Mouse (Mus musculus): ENCODE measurements around the gene Mapk14. TPM values are rescaled to one million over a fixed set of nuclear protein-coding genes. Genes with fewer than 3 reads are reported as not detected.

Gene Mapk14
- polyA plus RNA-seq, 1 experiment from 2014 or later = 40.7 TPM

DNA sequence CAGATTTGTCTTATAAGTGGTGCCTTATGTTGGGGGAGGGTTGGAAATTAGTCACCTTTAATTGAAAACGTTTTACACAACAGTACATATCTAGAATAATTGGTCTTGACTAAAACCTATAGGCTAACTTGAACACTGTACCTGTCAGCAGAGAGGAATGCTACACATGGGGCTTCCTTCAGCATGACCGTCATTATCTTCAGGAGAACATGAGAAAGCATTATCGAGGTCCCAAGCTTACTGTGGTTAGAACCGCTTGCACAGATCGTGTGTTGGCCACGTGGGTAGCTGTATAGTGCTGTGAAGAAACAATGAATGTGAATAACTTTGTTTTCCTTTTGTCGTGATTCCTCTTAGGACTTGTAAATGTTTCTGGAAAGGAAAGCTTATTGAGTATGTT, 8.7 kb downstream of the Mapk14 start:
- H3K4me3 ChIP-seq (replicated peaks) = no peak overlapping the region
- H3K9me3 ChIP-seq = no peaks in the 10 kb centered on the region
- WGBS = 80% methylated on average over 7 of the region's 7 CpGs
- H3K36me3 ChIP-seq = no peaks in the 10 kb centered on the region
- no peak overlapping the region for H3K27ac ChIP-seq
- no peaks in the 10 kb centered on the region for H3K27me3 ChIP-seq (replicated peaks)
- H3K4me1 ChIP-seq = peaks cover 28% of the 10 kb centered on the region
- H3K9ac ChIP-seq = no peak overlapping the region
- no peak for ATAC-seq (ENCODE audit: insufficient read depth, low FRiP score, low read depth)
- H3K4me2 ChIP-seq = no peak overlapping the region

DNA sequence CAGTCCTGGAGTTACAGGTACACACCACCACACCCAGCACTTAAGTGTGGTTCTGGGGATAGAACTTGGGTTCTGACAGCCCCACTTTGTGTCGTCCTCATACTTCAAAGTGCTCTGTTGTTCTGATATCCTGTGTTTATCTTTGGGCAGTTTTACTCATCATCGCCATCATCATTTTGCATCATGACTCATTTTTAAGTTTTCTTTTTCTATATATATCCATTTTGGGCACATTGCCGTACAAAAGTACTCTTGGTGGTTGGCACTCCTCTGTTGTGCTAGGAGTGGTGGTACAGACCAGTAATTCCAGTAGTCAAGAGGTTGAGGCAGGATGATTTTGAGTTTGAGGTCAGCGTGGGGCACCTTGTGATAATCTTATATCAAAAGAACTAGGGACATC, 10.0 kb downstream of the Mapk14 start:
- no peaks in the 10 kb centered on the region for H3K27me3 ChIP-seq (replicated peaks)
- peaks cover 24% of the 10 kb centered on the region for H3K4me1 ChIP-seq
- H3K36me3 ChIP-seq = no peaks in the 10 kb centered on the region
- no peak overlapping the region for H3K9ac ChIP-seq
- no peak overlapping the region for H3K4me2 ChIP-seq
- 89% methylated on average over 4 of the region's 4 CpGs for WGBS
- H3K4me3 ChIP-seq (replicated peaks) = no peak overlapping the region
- H3K9me3 ChIP-seq = no peaks in the 10 kb centered on the region
- H3K27ac ChIP-seq = no peak overlapping the region
- ATAC-seq (ENCODE audit: insufficient read depth, low FRiP score, low read depth) = no peak

DNA sequence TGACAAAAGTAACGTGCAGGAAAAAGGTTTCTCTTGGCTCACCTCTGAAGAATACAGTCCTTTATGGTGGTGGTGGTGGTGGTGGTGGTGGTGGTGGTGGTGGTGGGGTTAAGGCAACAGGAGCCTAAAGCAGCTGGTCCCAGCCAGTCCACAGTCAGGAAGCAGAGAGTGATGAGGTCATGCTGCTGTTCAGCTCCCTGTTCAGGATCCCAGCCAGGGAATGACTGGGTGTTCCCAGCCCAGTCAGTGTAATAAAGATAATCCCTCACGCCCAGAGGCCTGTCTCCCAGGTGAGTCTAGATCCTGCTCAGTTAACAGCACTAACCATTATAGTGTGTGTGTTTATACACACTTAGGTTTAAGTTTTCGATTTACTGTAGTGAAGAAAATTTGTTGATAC, 10.6 kb downstream of the Mapk14 start:
- Histone ChIP-seq H3K9ac (no peak overlapping the region), H3K4me2 (no peak overlapping the region), H3K4me3 (replicated peaks) (no peak overlapping the region), H3K27ac (no peak overlapping the region), H3K4me1 (peaks cover 18% of the 10 kb centered on the region), H3K27me3 (replicated peaks) (no peaks in the 10 kb centered on the region), H3K9me3 (no peaks in the 10 kb centered on the region), H3K36me3 (no peaks in the 10 kb centered on the region)
- WGBS = 65% methylated on average over 3 of the region's 3 CpGs
- ATAC-seq (ENCODE audit: insufficient read depth, low FRiP score, low read depth) = no peak

DNA sequence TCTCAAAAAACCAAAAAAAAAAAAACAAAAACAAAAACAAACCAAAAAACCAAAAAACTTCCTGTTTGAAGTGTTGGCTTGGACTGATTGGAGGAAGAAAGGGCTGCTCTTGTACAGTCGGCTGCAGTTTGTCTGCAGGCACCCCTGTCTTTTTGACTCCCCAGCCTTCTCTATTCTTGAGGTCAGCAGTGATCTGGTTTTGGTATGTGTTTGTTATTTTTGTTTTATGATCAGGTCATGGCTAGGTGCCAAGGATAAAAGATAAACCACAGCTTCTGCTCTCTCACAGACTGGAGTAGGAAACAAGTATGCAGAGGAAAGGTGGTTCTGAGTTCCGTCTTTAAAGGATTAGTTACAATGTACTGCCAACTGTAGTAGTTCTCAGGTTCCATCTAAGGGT, 11.5 kb downstream of the Mapk14 start:
- H3K9me3 ChIP-seq = no peaks in the 10 kb centered on the region
- no peaks in the 10 kb centered on the region for H3K27me3 ChIP-seq (replicated peaks)
- H3K27ac ChIP-seq = no peak overlapping the region
- H3K4me2 ChIP-seq = no peak overlapping the region
- ATAC-seq (ENCODE audit: insufficient read depth, low FRiP score, low read depth) = no peak
- no peak overlapping the region for H3K4me3 ChIP-seq (replicated peaks)
- peaks cover 9% of the 10 kb centered on the region for H3K4me1 ChIP-seq
- no peaks in the 10 kb centered on the region for H3K36me3 ChIP-seq
- 50% methylated on average over 2 of the region's 2 CpGs for WGBS
- no peak overlapping the region for H3K9ac ChIP-seq

DNA sequence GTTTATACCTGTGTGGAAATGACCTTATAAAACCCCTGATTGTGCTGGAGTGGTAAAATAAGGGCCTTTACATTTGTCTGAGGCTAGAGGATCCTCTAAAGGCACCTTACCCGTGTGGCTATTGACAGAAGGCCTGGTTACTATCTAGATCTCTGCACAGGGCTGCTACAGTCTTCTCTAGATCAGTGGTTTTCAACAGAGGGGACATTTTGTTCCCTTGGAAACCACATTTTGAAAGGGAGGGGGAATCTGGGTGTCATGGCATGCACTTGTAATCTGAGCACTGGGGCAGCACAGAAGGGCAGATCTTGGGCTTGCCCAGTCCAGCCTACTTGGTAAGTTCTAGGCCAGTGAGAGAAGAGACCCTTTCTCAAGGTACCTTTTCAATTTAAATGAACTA, 15.6 kb downstream of the Mapk14 start:
- ATAC-seq (ENCODE audit: insufficient read depth, low FRiP score, low read depth) = no peak
- Histone ChIP-seq H3K9ac (no peak overlapping the region), H3K4me2 (no peak overlapping the region), H3K27ac (no peak overlapping the region), H3K36me3 (no peaks in the 10 kb centered on the region), H3K27me3 (replicated peaks) (no peaks in the 10 kb centered on the region), H3K4me1 (peaks cover 7% of the 10 kb centered on the region; the same call in 1 of the 2 replicates), H3K4me3 (replicated peaks) (no peak overlapping the region), H3K9me3 (no peaks in the 10 kb centered on the region)
- WGBS = 25% methylated on average over 1 of the region's 1 CpGs

DNA sequence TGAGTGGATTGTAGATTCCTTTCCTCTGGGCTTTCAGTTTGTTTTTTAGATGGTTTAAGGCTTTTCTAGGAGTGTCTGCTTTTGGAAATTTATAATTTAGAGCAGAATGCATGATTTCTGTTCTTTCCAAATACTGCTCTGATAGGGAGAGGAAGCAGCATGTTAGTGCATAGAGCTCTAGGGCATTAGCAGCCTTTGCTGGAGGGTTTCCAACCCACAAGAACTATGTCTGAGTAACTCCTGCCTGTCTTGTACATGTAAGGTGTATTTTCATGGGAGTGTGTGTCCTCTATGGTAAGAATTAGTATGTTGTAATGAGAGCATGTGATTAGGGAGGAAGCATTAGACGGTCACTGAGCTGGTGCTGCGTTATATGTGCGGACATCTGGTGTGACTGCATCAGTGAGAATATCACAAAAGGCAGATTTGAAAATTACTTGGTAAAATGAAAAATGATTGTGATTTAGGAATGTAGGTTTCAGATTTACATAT, 16.1 kb downstream of the Mapk14 start:
- H3K27me3 ChIP-seq (replicated peaks) = no peaks in the 10 kb centered on the region
- no peaks in the 10 kb centered on the region for H3K9me3 ChIP-seq
- WGBS = 90% methylated on average over 3 of the region's 3 CpGs
- ATAC-seq (ENCODE audit: insufficient read depth, low FRiP score, low read depth) = no peak
- H3K9ac ChIP-seq = no peak overlapping the region
- no peak overlapping the region for H3K4me2 ChIP-seq
- H3K36me3 ChIP-seq = no peaks in the 10 kb centered on the region
- peaks cover 7% of the 10 kb centered on the region; the same call in 1 of the 2 replicates for H3K4me1 ChIP-seq
- no peak overlapping the region for H3K4me3 ChIP-seq (replicated peaks)
- H3K27ac ChIP-seq = no peak overlapping the region

DNA sequence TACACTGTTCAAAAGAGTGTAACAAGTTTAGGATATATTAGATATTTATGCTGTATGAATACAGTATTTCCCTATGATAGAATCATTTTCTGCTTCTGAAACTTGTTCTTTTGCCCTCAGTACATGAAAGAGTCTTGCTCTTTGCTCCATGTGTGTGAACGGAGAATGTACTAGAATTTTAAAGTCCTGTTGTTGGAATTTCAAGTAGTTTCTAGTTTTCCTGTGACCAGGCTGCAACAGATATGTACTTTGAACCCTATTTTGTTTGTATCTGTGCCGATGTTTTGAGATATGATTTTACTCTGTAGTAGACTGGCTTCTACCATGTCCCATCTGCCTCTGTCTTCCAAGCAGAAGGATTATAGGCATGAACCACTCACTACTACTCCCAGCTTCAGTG, 16.7 kb downstream of the Mapk14 start:
- Histone ChIP-seq H3K27me3 (replicated peaks) (no peaks in the 10 kb centered on the region), H3K4me1 (peaks cover 7% of the 10 kb centered on the region; the same call in 1 of the 2 replicates), H3K36me3 (no peaks in the 10 kb centered on the region), H3K9ac (no peak overlapping the region), H3K27ac (no peak overlapping the region), H3K4me2 (no peak overlapping the region), H3K9me3 (no peaks in the 10 kb centered on the region), H3K4me3 (replicated peaks) (no peak overlapping the region)
- ATAC-seq (ENCODE audit: insufficient read depth, low FRiP score, low read depth) = no peak
- WGBS = 77% methylated on average over 2 of the region's 2 CpGs

DNA sequence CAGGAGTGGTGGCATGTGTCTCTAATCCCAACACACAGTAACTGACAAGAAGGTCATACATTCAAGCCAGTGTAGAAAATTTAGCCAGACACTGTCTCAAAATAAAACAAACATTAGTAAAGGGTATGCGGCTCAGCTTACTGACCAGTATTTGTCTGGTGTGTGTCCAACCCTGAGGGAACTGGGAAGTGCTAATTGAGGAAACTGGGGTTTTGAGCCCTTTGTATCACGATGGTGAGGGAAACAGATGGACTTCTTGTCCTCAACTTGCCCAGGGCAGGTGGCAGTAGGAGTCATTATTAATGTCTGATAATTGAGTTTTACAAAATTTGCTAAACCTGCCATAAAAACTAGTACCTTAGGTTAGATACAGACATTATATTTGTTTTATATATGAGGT, 17.9 kb downstream of the Mapk14 start:
- H3K36me3 ChIP-seq = peaks cover 4% of the 10 kb centered on the region; the same call in 1 of the 2 replicates
- no peak overlapping the region for H3K27ac ChIP-seq
- H3K9ac ChIP-seq = no peak overlapping the region
- no peaks in the 10 kb centered on the region for H3K9me3 ChIP-seq
- no peaks in the 10 kb centered on the region for H3K27me3 ChIP-seq (replicated peaks)
- no peak overlapping the region for H3K4me3 ChIP-seq (replicated peaks)
- peaks cover 7% of the 10 kb centered on the region; the same call in 1 of the 2 replicates for H3K4me1 ChIP-seq
- H3K4me2 ChIP-seq = no peak overlapping the region
- ATAC-seq (ENCODE audit: insufficient read depth, low FRiP score, low read depth) = no peak
- 22% methylated on average over 2 of the region's 2 CpGs for WGBS

DNA sequence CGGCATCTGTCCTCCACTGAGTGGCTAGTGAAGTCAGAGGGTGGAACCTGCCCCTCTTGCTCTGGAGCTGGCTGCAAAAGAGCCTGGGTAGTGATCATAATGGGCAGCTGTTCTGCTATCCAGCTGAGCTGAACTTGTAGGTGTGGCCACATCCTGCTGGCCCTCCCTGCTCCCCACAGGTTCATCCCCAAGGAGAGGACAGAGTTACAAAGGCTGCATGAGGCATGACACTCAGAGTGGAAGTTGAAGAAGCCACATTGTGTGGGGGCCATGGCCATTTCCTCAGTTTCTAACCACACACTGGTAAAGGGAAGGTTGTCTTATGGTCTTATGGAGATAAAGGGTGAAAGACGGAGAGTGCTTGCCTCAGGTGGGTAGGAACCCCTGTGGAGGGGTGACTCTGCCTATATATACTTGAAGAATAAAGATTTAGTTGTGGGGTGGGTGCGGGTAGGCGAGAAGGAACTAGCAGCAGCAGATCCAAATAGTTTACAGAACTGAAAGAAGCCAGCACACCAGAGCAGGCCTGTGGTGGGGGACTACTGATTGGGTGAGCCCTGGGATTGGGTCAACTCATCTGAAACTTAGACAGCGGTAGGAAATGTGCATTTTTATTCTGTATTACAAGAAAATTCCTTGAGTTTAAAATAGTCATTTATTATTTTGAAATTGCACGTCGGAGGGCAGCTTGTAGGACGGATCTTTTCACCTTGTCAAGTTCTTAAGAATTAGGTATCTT, 18.6 kb downstream of the Mapk14 start:
- Histone ChIP-seq H3K4me2 (no peak overlapping the region), H3K9ac (no peak overlapping the region), H3K27ac (peak overlapping the region; percentile 12; the same call in 1 of the 2 replicates), H3K4me1 (peaks cover 7% of the 10 kb centered on the region; the same call in 1 of the 2 replicates), H3K36me3 (peaks cover 12% of the 10 kb centered on the region; the same call in 1 of the 2 replicates), H3K27me3 (replicated peaks) (no peaks in the 10 kb centered on the region), H3K9me3 (no peaks in the 10 kb centered on the region), H3K4me3 (replicated peaks) (no peak overlapping the region)
- 57% methylated on average over 8 of the region's 8 CpGs for WGBS
- ATAC-seq (ENCODE audit: insufficient read depth, low FRiP score, low read depth) = no peak

DNA sequence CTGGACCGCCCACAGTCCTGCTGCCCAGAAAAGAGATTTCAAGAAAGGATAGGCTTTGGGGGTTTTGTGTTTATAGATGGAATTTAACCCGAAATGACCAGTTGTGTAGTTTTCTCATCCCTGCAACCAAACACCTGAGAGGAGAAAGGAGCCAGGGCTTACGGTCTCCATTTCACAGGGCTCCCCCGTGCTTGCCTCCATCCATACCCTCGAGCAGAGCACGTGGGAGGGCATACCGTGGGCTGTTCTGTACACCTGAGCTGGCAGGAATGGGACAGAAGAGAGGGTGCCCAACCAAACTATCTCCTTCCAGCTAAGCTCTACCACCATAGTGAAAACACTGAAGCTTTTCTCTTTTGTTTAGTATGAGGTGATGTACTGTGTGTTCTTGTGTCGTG, 19.2 kb downstream of the Mapk14 start:
- H3K4me2 ChIP-seq = no peak overlapping the region
- H3K27me3 ChIP-seq (replicated peaks) = no peaks in the 10 kb centered on the region
- no peak for ATAC-seq (ENCODE audit: insufficient read depth, low FRiP score, low read depth)
- 0 out of 2 replicates have a peak overlapping the region, but pooled peaks have one; percentile 3 for H3K27ac ChIP-seq
- H3K4me3 ChIP-seq (replicated peaks) = no peak overlapping the region
- H3K9ac ChIP-seq = no peak overlapping the region
- H3K9me3 ChIP-seq = no peaks in the 10 kb centered on the region
- 85% methylated on average over 8 of the region's 8 CpGs for WGBS
- peaks cover 7% of the 10 kb centered on the region; the same call in 1 of the 2 replicates for H3K4me1 ChIP-seq
- peaks cover 12% of the 10 kb centered on the region; the same call in 1 of the 2 replicates for H3K36me3 ChIP-seq

DNA sequence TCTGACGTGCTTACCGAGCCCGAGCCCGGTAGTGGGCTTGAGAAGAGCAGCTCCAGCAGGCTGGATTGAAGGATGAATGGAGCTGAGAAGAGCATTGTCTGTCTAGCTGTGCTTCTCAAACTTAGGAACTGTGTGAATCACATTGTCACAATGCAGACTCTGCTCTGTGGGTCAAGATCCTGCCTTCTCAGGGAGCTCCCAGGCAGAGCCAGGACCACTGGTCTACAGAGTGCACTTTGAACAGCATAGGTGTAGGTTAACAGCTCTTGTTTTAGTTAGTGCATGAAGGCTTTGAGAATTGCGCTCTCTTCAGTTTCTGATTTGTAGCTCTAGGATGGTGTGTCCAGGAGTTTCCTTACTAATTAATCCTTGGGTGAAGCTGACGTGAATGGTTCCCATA, 20.1 kb downstream of the Mapk14 start:
- H3K27me3 ChIP-seq (replicated peaks) = no peaks in the 10 kb centered on the region
- no peak overlapping the region for H3K9ac ChIP-seq
- WGBS = 94% methylated on average over 6 of the region's 6 CpGs
- no peak overlapping the region for H3K4me3 ChIP-seq (replicated peaks)
- ATAC-seq (ENCODE audit: insufficient read depth, low FRiP score, low read depth) = no peak
- no peak overlapping the region for H3K27ac ChIP-seq
- no peaks in the 10 kb centered on the region for H3K9me3 ChIP-seq
- peaks cover 10% of the 10 kb centered on the region for H3K4me1 ChIP-seq
- H3K36me3 ChIP-seq = peaks cover 17% of the 10 kb centered on the region; the same call in 1 of the 2 replicates
- H3K4me2 ChIP-seq = no peak overlapping the region

DNA sequence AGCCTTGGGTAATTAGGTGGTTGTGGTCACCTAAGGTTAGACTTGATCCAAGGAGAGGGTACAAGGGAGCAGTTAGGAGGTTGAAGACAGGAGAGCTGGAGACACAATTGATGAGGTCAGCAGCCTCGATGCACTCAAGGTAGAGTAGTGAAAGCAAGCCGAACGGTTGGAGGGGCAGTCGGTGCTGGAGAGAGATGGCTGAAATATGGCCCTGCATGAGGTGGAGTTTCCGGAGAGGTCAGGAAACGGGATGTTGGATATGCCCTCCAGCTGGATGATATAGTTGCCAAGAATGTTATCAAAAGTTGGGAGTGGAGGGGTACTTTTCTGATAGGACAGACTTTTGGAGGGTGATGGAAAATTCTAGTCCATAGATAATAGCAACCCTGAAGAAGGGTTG, 21.2 kb downstream of the Mapk14 start:
- peaks cover 14% of the 10 kb centered on the region for H3K4me1 ChIP-seq
- no peak overlapping the region for H3K9ac ChIP-seq
- no peaks in the 10 kb centered on the region for H3K9me3 ChIP-seq
- no peaks in the 10 kb centered on the region for H3K27me3 ChIP-seq (replicated peaks)
- no peak overlapping the region for H3K4me3 ChIP-seq (replicated peaks)
- ATAC-seq (ENCODE audit: insufficient read depth, low FRiP score, low read depth) = no peak
- H3K36me3 ChIP-seq = peaks cover 17% of the 10 kb centered on the region; the same call in 1 of the 2 replicates
- H3K27ac ChIP-seq = no peak overlapping the region
- WGBS = 62% methylated on average over 6 of the region's 6 CpGs
- no peak overlapping the region for H3K4me2 ChIP-seq

Data from stomach, embryonic 15.5 days (tissue).